Mouse (Mus musculus): ENCODE measurements around the gene Nmrk1.

Nmrk1 gene

GRCm38 (mm10) chr19:18650473-18650872 lies 18.7 kb downstream of the Nmrk1 start:
- in situ Hi-C loops (cut with MboI; ENCODE audit: low sequenced_read_pairs): no loop called here

GRCm38 (mm10) chr19:18652592-18652991 lies 20.8 kb downstream of the Nmrk1 start:
- in situ Hi-C loops (cut with MboI; ENCODE audit: low sequenced_read_pairs): no loop called here

- in situ Hi-C loops (cut with MboI; ENCODE audit: low sequenced_read_pairs): no loop called here
Observed at GRCm38 (mm10) chr19:18653058-18653457, 21.3 kb downstream of the Nmrk1 start.

GRCm38 (mm10) chr19:18654330-18654729 lies 22.6 kb downstream of the Nmrk1 start:
- in situ Hi-C loops (cut with MboI; ENCODE audit: low sequenced_read_pairs): no loop called here

GRCm38 (mm10) chr19:18654984-18655383 lies 23.2 kb downstream of the Nmrk1 start:
- in situ Hi-C loops (cut with MboI; ENCODE audit: low sequenced_read_pairs): no loop called here

GRCm38 (mm10) chr19:18655999-18656398 lies 24.2 kb downstream of the Nmrk1 start:
- in situ Hi-C loops (cut with MboI; ENCODE audit: low sequenced_read_pairs): no loop called here

GRCm38 (mm10) chr19:18658473-18658872 lies 26.7 kb downstream of the Nmrk1 start:
- in situ Hi-C loops (cut with MboI; ENCODE audit: low sequenced_read_pairs): no loop called here

GRCm38 (mm10) chr19:18659349-18659748 lies 27.6 kb downstream of the Nmrk1 start:
- in situ Hi-C loops (cut with MboI; ENCODE audit: low sequenced_read_pairs): no loop called here

- in situ Hi-C loops (cut with MboI; ENCODE audit: low sequenced_read_pairs): no loop called here
Observed at GRCm38 (mm10) chr19:18660466-18660865, 28.7 kb downstream of the Nmrk1 start.

- in situ Hi-C loops (cut with MboI; ENCODE audit: low sequenced_read_pairs): no loop called here
Observed at GRCm38 (mm10) chr19:18661683-18662082, 29.9 kb downstream of the Nmrk1 start.

GRCm38 (mm10) chr19:18663904-18664303 lies 32.2 kb downstream of the Nmrk1 start:
- in situ Hi-C loops (cut with MboI; ENCODE audit: low sequenced_read_pairs): no loop called here

GRCm38 (mm10) chr19:18666966-18667365 lies 35.2 kb downstream of the Nmrk1 start:
- in situ Hi-C loops (cut with MboI; ENCODE audit: low sequenced_read_pairs): no loop called here

GRCm38 (mm10) chr19:18669551-18669950 lies 37.8 kb downstream of the Nmrk1 start:
- in situ Hi-C loops (cut with MboI; ENCODE audit: low sequenced_read_pairs): no loop called here

- in situ Hi-C loops (cut with MboI; ENCODE audit: low sequenced_read_pairs): no loop called here
Observed at GRCm38 (mm10) chr19:18670608-18671007, 38.9 kb downstream of the Nmrk1 start, which contains the start of gene Carnmt1. Gene Carnmt1 (plus strand): TSS chr19:18670764.

GRCm38 (mm10) chr19:18671056-18671741 lies 39.4 kb downstream of the Nmrk1 start:
- in situ Hi-C loops (cut with MboI; ENCODE audit: low sequenced_read_pairs): no loop called here

GRCm38 (mm10) chr19:18672498-18672897 lies 40.7 kb downstream of the Nmrk1 start:
- in situ Hi-C loops (cut with MboI; ENCODE audit: low sequenced_read_pairs): no loop called here

- in situ Hi-C loops (cut with MboI; ENCODE audit: low sequenced_read_pairs): no loop called here
Observed at GRCm38 (mm10) chr19:18673116-18673515, 41.4 kb downstream of the Nmrk1 start.

- in situ Hi-C loops (cut with MboI; ENCODE audit: low sequenced_read_pairs): no loop called here
Observed at GRCm38 (mm10) chr19:18682142-18682541, 50.4 kb downstream of the Nmrk1 start.

- in situ Hi-C loops (cut with MboI; ENCODE audit: low sequenced_read_pairs): no loop called here
Observed at GRCm38 (mm10) chr19:18687556-18687955, 55.8 kb downstream of the Nmrk1 start.

- in situ Hi-C loops (cut with MboI; ENCODE audit: low sequenced_read_pairs): no loop called here
Observed at GRCm38 (mm10) chr19:18692176-18692575, 60.4 kb downstream of the Nmrk1 start.

- in situ Hi-C loops (cut with MboI; ENCODE audit: low sequenced_read_pairs): no loop called here
Observed at GRCm38 (mm10) chr19:18692768-18693167, 61.0 kb downstream of the Nmrk1 start.

- in situ Hi-C loops (cut with MboI; ENCODE audit: low sequenced_read_pairs): no loop called here
Observed at GRCm38 (mm10) chr19:18695116-18695515, 63.4 kb downstream of the Nmrk1 start.

- in situ Hi-C loops (cut with MboI; ENCODE audit: low sequenced_read_pairs): no loop called here
Observed at GRCm38 (mm10) chr19:18695552-18695951, 63.8 kb downstream of the Nmrk1 start.

Measured in CH12F3 (cell line).